Mouse (Mus musculus) neural tube, embryonic 12.5 days (tissue): ENCODE results near the gene Inka1. TPM values are rescaled to one million over a fixed set of nuclear protein-coding genes. Genes with fewer than 3 reads are reported as not detected.

ENCODE experiments used
- ATAC-seq: fragments of 200-750 bp; cut with Nextera tagmentation; 2 replicates; pipeline ENCODE4 v1.8.0; 2017; ENCODE audit warnings: low read depth, mild to moderate bottlenecking, moderate TSS enrichment, moderate library complexity; ENCODE audit not compliant: low FRiP score
- H3K27ac ChIP-seq: fragments of 300-500 bp; sonication (generic); 2 replicates; pipeline ENCODE4 v1.5.1; 2016
- H3K27me3 ChIP-seq: fragments of 300-500 bp; sonication (generic); replicated peaks from 2 replicates; pipeline ENCODE4 v1.6.1; 2016; ENCODE audit warnings: mild to moderate bottlenecking
- H3K36me3 ChIP-seq: fragments of 300-500 bp; sonication (generic); 2 replicates; pipeline ENCODE4 v1.6.1; 2016; ENCODE audit warnings: mild to moderate bottlenecking
- H3K4me1 ChIP-seq: fragments of 300-500 bp; sonication (generic); 2 replicates; pipeline ENCODE4 v1.6.1; 2016
- H3K4me2 ChIP-seq: fragments of 300-500 bp; sonication (generic); replicated peaks from 2 replicates; pipeline ENCODE4 v1.6.1; 2016; ENCODE audit warnings: mild to moderate bottlenecking
- H3K4me3 ChIP-seq: fragments of 300-500 bp; sonication (generic); 2 replicates; pipeline ENCODE4 v1.5.1; 2016
- H3K9ac ChIP-seq: fragments of 300-500 bp; sonication (generic); 2 replicates; pipeline ENCODE4 v1.6.1; 2016; ENCODE audit warnings: mild to moderate bottlenecking
- H3K9me3 ChIP-seq: fragments of 300-500 bp; sonication (generic); 2 replicates; pipeline ENCODE4 v1.6.1; 2016; ENCODE audit warnings: mild to moderate bottlenecking
- WGBS: fragments of 180-500 bp; shearing (Covaris S2); methylation state at CpG from one replicate; pipeline ENCODE4 v1.1.7; 2016; 5-methylcytosine and 5-hydroxymethylcytosine counted together
- polyA plus RNA-seq: library from polyadenylated mRNA; unstranded; fragments of >200 nt; fragmentation: Nextera tagmentation; extraction: Ambion mirVana; gene quantifications from 2 replicates; pipeline ENCODE4 v1.2.1, GENCODE M21; 2016

Gene Inka1
- polyA plus RNA-seq, 1 experiment from 2014 or later: 42.3 TPM

GRCm38 (mm10) chr9:107982681-107983346 is 2.9 kb downstream of the Inka1 start, which contains the start of gene Gm20661:
Gene Gm20661, plus strand, starts transcription at chr9:107983058.
- H3K9ac ChIP-seq: peak within 1 kb of the TSS; percentile 29; the same call in 1 of the 2 replicates
- H3K4me1 ChIP-seq: peaks cover 40% of the 10 kb centered on the region
- ATAC-seq: no peak

GRCm38 (mm10) chr9:107981684-107982605 is 3.7 kb downstream of the Inka1 start:
- Histone ChIP-seq H3K9me3 (no peaks in the 10 kb centered on the region), H3K4me2 (peak overlapping the region; percentile 88), H3K4me3 (no peak overlapping the region), H3K27ac (peak overlapping the region; percentile 69), H3K36me3 (no peaks in the 10 kb centered on the region), H3K27me3 (peaks cover 24% of the 10 kb centered on the region), H3K9ac (0 out of 2 replicates have a peak overlapping the region, but pooled peaks have one; percentile 29), H3K4me1 (peaks cover 40% of the 10 kb centered on the region)
- 45% methylated on average over 7 of the region's 7 CpGs for WGBS
- no peak for ATAC-seq

More at GRCm38 (mm10) chr9:107982681-107983346, 2.9 kb downstream of the Inka1 start, which contains the start of gene Gm20661:
- WGBS: 53% methylated on average over 14 of the region's 14 CpGs
- H3K36me3 ChIP-seq: no peaks in the 10 kb centered on the region
- peak within 1 kb of the TSS; percentile 62 for H3K4me3 ChIP-seq
- H3K27me3 ChIP-seq: peaks cover 24% of the 10 kb centered on the region
- peak within 1 kb of the TSS; percentile 88 for H3K4me2 ChIP-seq
- peak within 1 kb of the TSS; percentile 69 for H3K27ac ChIP-seq
- no peaks in the 10 kb centered on the region for H3K9me3 ChIP-seq

- no peak for ATAC-seq
- WGBS: 89% methylated on average over 12 of the region's 12 CpGs
- no peaks in the 10 kb centered on the region for H3K9me3 ChIP-seq
- H3K4me1 ChIP-seq: peaks cover 22% of the 10 kb centered on the region; the same call in 1 of the 2 replicates
- H3K9ac ChIP-seq: no peak overlapping the region
- H3K27ac ChIP-seq: no peak overlapping the region
- no peak overlapping the region for H3K4me3 ChIP-seq
- H3K36me3 ChIP-seq: no peaks in the 10 kb centered on the region
- no peak overlapping the region for H3K4me2 ChIP-seq
- H3K27me3 ChIP-seq: peaks cover 7% of the 10 kb centered on the region; the same call in 1 of the 2 replicates
Measured at GRCm38 (mm10) chr9:107978815-107979214, 6.9 kb downstream of the Inka1 start.

- Histone ChIP-seq H3K27me3 (no peaks in the 10 kb centered on the region), H3K4me3 (no peak within 1 kb of the TSS), H3K36me3 (peaks cover 6% of the 10 kb centered on the region; the same call in 1 of the 2 replicates), H3K9me3 (no peaks in the 10 kb centered on the region), H3K9ac (no peak within 1 kb of the TSS), H3K27ac (no peak within 1 kb of the TSS), H3K4me2 (peak within 1 kb of the TSS; percentile 12; the same call in 1 of the 2 replicates), H3K4me1 (0 out of 2 replicates have a peak, but pooled peaks cover under 1% of the 10 kb centered on the region)
- WGBS: 69% methylated on average over 12 of the region's 12 CpGs
- ATAC-seq: no peak
Measured at GRCm38 (mm10) chr9:107975399-107976386, 10.0 kb downstream of the Inka1 start, which contains the start of gene Uba7. Gene Uba7, plus strand, starts transcription at chr9:107975505.

GRCm38 (mm10) chr9:107974491-107975171 is 11.0 kb downstream of the Inka1 start:
- ATAC-seq: no peak
- peaks cover 15% of the 10 kb centered on the region for H3K36me3 ChIP-seq
- no peak overlapping the region for H3K4me2 ChIP-seq
- WGBS: 87% methylated on average over 10 of the region's 10 CpGs
- no peak overlapping the region for H3K9ac ChIP-seq
- no peaks in the 10 kb centered on the region for H3K27me3 ChIP-seq
- H3K4me3 ChIP-seq: no peak overlapping the region
- no peak overlapping the region for H3K27ac ChIP-seq
- no peaks in the 10 kb centered on the region for H3K4me1 ChIP-seq
- no peaks in the 10 kb centered on the region for H3K9me3 ChIP-seq

GRCm38 (mm10) chr9:107971690-107972541 is 13.8 kb downstream of the Inka1 start:
- H3K27ac ChIP-seq: no peak overlapping the region
- H3K27me3 ChIP-seq: no peaks in the 10 kb centered on the region
- H3K36me3 ChIP-seq: peaks cover 20% of the 10 kb centered on the region
- 0 out of 2 replicates have a peak overlapping the region, but pooled peaks have one; percentile 8 for H3K9ac ChIP-seq
- H3K9me3 ChIP-seq: no peaks in the 10 kb centered on the region
- H3K4me2 ChIP-seq: no peak overlapping the region
- ATAC-seq: no peak
- 80% methylated on average over 8 of the region's 8 CpGs for WGBS
- H3K4me1 ChIP-seq: no peaks in the 10 kb centered on the region
- H3K4me3 ChIP-seq: no peak overlapping the region

- H3K9me3 ChIP-seq: no peaks in the 10 kb centered on the region
- H3K36me3 ChIP-seq: peaks cover 20% of the 10 kb centered on the region
- no peaks in the 10 kb centered on the region for H3K4me1 ChIP-seq
- H3K27ac ChIP-seq: no peak overlapping the region
- no peak overlapping the region for H3K4me3 ChIP-seq
- 91% methylated on average over 5 of the region's 5 CpGs for WGBS
- H3K4me2 ChIP-seq: no peak overlapping the region
- no peak for ATAC-seq
- H3K27me3 ChIP-seq: no peaks in the 10 kb centered on the region
- H3K9ac ChIP-seq: no peak overlapping the region
Measured at GRCm38 (mm10) chr9:107970311-107970710, 15.4 kb downstream of the Inka1 start.

GRCm38 (mm10) chr9:107968531-107968930 is 17.1 kb downstream of the Inka1 start:
- WGBS: 90% methylated on average over 7 of the region's 7 CpGs
- Histone ChIP-seq H3K4me2 (no peak overlapping the region), H3K27me3 (no peaks in the 10 kb centered on the region), H3K4me1 (no peaks in the 10 kb centered on the region), H3K36me3 (peaks cover 20% of the 10 kb centered on the region), H3K9me3 (no peaks in the 10 kb centered on the region), H3K9ac (no peak overlapping the region), H3K27ac (no peak overlapping the region), H3K4me3 (no peak overlapping the region)
- no peak for ATAC-seq

GRCm38 (mm10) chr9:107967437-107967836 is 18.2 kb downstream of the Inka1 start:
- no peak overlapping the region for H3K4me3 ChIP-seq
- no peak overlapping the region for H3K27ac ChIP-seq
- H3K27me3 ChIP-seq: no peaks in the 10 kb centered on the region
- H3K4me1 ChIP-seq: no peaks in the 10 kb centered on the region
- no peak overlapping the region for H3K4me2 ChIP-seq
- 95% methylated on average over 6 of the region's 6 CpGs for WGBS
- H3K9me3 ChIP-seq: no peaks in the 10 kb centered on the region
- no peak overlapping the region for H3K9ac ChIP-seq
- ATAC-seq: no peak
- peaks cover 20% of the 10 kb centered on the region for H3K36me3 ChIP-seq

GRCm38 (mm10) chr9:107966676-107967075 is 19.0 kb downstream of the Inka1 start:
- Histone ChIP-seq H3K9ac (no peak overlapping the region), H3K4me3 (no peak overlapping the region), H3K27ac (no peak overlapping the region), H3K9me3 (no peaks in the 10 kb centered on the region), H3K4me1 (no peaks in the 10 kb centered on the region), H3K4me2 (no peak overlapping the region), H3K36me3 (peaks cover 20% of the 10 kb centered on the region), H3K27me3 (no peaks in the 10 kb centered on the region)
- no peak for ATAC-seq
- 92% methylated on average over 10 of the region's 10 CpGs for WGBS
